Mouse (Mus musculus) heart, adult 18-20 months (tissue): ENCODE data around the gene Ptprd. TPM values are rescaled to one million over a fixed set of nuclear protein-coding genes. Genes with fewer than 3 reads are reported as not detected.

Source experiments
- DNase-seq, 2 experiments: peaks; one replicate each; pipeline ENCODE4 v3.0.0; 2021 to 2022; ENCODE audit warnings: mixed read lengths in 1 of 2
- total RNA-seq, 2 experiments: library from RNA; stranded (reverse); gene quantifications; 2 replicates each; pipeline ENCODE4 v1.2.3; 2021

Ptprd gene
- total RNA-seq, 2 experiments from 2014 or later, result 6.2 to 7.6 TPM

DNA sequence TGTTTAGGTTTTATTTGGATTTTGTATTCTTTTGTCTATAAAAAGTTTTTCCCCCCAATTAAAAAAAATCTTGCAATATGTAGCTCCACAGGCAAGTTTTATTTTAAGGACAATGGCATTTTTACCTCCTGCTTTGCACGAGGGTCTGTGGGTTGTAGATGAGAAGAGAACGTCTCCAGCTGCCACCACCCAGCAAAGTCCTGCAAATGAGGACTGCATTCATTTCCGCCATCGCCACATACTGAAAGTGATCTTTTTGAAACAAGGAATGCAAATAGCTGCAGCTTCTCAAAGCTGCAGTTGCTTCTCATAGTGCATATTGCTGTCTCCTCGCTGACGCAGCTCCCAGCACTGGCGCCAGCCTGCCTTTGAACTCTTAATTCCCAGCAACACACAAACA is 1603.5 kb downstream of the Ptprd start:
- DNase-seq, result no peak

- no peak for DNase-seq
Measured at GRCm38 (mm10) chr4:76606808-76607207, 1605.0 kb downstream of the Ptprd start.

DNA sequence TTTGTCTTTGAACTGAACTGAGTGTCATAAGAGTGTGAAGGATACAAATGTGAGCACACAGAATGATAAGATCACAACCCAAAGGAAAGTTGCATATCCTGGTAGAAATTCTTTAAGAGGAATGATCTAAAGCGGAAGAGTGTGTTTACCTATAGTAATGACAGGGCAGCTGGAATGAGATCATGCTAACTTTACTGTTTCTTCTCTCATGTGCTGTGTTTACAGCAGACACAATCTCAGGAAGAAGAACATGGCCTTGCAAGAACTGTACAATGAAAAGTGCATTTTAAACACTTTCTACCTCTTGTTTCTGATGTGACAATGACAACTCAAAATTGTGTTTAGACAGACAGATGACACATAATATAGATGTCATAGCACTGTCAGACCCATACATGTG is 1621.0 kb downstream of the Ptprd start:
- no peak for DNase-seq

DNA sequence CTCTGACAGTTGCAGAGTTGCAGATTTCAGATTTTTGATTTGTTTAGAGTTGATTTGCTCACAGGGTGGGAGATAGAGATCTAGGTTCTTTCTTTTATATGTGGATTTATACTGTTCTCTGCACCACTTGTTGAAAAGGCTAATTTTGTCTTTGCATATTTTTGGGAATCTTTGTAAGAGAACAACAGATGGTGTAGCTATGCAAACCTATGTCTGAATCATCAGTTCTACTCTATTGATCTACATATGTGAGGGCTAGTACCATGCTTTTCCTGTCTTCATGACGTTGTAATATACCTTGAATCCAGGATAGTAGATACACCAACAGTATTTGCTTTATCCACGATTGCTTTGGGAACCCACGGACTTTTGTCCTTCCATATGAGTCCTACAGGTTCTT is 1628.7 kb downstream of the Ptprd start:
- DNase-seq, result no peak

- DNase-seq, result no peak
Measured at GRCm38 (mm10) chr4:76566006-76566405, 1645.8 kb downstream of the Ptprd start.

DNA sequence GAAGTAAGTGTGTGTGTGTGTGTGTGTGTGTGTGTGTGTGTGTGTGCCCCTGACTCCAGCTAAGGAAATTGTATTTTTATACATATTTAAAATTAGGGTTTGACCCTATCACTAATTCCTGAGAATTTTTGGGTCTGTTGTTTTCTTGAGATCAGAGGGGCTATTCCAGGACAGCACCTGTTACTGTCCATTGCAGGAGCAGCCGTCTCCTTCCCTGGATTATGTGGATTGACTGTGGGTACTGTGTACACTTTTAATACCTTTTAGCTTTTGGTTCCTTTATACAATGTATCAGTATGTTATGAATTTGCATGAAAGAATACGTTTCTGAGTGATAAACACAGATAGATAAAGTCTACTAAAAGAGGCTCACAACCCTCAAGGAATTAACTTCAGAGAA is 1670.0 kb downstream of the Ptprd start:
- no peak for DNase-seq

GRCm38 (mm10) chr4:76532926-76533325 is 1678.8 kb downstream of the Ptprd start:
- peak; percentile 4 to 9 for DNase-seq

- no peak for DNase-seq
Measured at GRCm38 (mm10) chr4:76525281-76525680, 1686.5 kb downstream of the Ptprd start.

DNA sequence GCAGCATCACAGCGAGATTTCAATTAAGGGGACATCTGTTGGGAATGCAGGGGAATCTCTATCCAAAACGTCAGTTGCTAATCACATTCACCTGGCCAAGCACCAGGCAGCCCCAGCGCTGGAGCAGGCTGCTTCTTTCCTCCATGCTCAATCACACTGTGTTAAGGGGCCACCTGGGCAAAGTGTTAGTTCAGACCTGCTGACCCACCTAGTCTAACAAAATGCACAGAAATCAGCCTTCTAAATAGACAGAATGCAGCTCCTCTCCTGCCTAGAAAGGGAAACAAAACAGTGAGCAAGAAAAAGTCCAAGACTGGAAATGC is 1708.5 kb downstream of the Ptprd start:
- DNase-seq, result no peak

DNA sequence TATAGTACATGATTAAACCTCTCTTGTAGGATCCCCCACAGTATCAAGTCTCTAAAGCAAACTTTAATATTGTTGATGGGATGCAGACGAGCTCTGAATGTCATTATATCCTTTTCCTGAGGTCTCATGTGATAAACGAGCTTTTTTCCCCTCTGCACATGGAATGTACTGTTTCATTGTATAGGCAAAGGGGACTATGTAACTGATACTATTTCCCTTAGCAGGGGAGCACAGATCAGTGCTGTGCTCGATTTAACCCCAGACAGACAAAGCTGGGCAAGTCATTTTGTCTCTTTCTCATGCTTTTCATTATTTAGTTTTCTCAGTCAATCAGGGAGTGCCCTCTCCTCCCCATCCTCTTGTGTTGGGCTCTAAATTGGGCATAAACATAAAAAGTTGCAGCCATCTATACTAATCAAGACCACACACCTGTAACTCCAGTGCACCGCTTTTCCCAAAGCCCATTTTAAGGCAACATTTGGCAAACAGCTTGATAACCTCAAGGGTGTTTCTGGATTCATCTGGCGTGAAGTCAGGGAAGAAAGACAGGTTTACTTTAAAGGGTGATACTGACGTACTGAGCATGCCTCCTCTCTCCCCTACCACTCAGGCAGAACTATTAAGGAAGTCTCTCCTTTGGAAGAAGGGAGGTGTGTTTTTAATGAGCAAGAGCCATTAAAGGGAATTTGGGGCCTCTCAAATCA is 1709.0 kb downstream of the Ptprd start:
- no peak for DNase-seq

DNA sequence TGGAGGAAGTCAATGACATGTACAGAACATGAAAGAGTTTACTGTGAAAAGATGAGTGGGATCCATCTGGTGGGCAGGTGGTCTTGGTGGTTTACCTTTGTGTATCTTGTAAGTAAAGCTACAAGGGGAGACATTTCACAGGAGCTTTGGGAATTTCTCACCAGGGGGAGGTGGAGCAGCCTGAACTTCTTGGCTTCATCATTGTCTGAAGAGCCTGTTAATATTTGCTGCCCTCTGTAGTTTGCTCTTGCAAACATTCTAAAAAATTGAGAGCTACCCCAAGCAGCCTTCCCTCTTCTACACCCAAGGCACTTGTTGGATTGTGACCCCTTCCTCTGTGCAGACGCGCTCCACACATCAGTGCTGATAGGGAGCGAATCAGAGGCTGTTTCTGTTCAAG is 1725.9 kb downstream of the Ptprd start:
- DNase-seq, result peak; percentile 2 to 25

- no peak for DNase-seq
Measured at GRCm38 (mm10) chr4:76468366-76469100, 1743.2 kb downstream of the Ptprd start.

GRCm38 (mm10) chr4:76464682-76465081 is 1747.1 kb downstream of the Ptprd start:
- no peak for DNase-seq

DNA sequence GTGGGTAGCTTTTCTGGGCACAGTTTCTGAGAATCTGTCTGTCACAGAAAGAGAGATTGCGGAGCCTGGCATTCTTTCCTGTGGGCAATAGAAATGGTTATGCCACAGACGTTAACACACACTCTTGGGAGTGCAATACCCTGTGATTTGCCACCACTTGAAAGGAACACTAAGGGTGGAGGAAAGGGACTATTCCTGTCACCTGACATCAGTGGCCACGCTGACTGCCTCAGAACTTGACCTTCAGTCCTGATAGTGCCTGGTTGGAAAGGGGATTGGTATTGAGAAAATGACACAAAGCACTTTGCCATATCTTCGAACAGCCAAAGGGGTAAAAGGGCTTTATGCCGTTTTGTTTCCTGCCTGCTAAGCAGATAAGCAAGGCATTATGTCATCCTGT is 1750.4 kb downstream of the Ptprd start:
- peak; percentile 25 for DNase-seq

DNA sequence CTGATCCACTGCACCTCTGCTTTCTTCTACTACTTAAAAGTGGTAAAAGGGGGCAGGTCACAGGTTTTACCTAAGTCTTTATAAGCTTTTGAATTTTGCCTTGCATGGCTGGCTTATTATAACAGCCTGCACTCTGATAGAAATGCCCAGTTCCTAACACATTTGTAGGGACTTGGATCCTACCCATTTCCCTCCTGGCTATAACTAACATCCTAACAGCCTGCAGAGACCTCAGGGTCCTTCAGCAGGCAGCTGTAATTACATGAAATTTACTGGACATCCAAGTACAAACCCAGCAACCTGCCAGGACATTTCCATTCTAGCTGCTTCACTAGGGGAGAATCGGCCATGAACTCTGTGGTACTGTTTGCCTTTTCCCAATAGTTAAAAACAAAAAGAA is 1751.2 kb downstream of the Ptprd start:
- no peak for DNase-seq

GRCm38 (mm10) chr4:76459621-76460020 is 1752.1 kb downstream of the Ptprd start:
- DNase-seq, result no peak

GRCm38 (mm10) chr4:76452286-76452685 is 1759.5 kb downstream of the Ptprd start:
- DNase-seq, result no peak

GRCm38 (mm10) chr4:76451019-76451552 is 1760.7 kb downstream of the Ptprd start:
- DNase-seq, result peak in 1 of 2 experiments; percentile 35

DNA sequence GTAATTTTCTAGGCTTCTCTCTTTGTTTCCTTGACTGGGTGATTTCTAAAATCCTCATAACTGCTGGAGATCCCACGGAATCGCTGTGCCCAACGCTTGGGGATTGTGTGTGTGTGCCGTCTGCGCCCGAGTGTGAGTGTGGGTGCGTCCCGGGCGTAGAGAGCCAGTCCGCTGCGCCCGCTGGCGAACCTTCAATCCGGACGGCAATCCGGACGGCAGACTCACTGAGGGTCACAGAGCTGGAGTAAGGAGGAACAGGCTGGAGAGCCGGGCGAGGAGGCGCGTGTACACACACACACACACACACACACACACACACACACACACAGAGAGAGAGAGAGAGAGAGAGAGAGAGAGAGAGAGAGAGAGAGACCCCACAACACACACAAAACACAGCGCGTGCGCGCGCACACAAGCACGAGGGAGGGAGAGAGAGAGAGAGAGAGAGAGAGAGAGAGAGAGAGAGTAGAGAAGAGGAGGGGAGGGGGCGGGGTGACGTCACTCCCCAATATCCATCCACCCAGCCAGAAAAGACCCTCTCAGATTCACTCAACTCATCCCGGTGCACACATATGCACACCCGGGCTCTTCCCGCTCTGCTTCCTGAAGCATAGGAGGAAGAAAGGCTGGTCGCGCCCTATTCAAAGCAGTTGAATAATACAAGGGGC is 1761.3 kb downstream of the Ptprd start:
- DNase-seq, result peak; percentile 35 to 60

DNA sequence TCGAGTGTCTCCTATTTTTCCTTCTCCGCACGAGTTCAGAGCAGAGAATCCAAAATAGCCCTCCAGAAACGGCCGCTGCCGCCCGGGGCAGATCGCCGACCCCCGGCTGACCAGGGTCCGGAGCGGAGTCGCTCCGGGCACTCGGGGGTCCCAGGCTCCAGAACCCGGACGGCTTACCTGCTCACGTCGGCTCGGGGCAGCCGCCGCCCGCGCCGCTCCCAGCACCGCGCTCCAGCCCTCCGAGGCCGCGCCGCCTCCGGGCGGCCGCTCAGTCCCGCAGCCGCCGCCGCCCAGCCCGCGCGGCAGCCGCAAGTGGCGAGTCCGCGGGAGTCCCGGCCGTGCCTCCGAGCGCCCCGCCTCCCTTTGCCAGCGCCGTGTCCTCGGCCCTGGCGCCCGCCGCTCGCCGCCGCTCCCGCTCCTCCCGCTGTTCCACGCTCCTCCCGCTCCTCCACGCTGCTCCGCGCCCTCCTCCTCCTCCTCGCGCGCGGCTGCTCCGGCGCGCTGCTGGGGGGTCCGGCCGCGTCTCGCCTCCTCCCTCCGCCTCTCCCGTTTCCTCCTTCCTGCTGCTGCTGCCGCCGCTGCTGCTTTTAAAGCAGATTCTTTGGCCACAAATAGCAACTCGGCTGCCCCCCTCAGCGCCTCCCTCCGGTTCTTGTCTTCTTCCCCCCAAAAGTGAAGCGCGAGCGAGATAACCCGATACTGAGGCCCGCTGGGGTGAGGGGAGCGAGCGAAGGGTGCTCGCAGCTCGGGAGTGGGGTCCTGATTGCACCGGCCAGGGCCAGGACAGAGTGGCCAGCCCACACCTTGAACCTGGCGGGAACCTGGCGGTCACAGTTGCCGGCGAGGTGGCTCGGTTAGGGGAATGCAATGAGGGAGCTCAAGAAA is 1762.1 kb downstream of the Ptprd start:
- peak; percentile 61 to 66 for DNase-seq

DNA sequence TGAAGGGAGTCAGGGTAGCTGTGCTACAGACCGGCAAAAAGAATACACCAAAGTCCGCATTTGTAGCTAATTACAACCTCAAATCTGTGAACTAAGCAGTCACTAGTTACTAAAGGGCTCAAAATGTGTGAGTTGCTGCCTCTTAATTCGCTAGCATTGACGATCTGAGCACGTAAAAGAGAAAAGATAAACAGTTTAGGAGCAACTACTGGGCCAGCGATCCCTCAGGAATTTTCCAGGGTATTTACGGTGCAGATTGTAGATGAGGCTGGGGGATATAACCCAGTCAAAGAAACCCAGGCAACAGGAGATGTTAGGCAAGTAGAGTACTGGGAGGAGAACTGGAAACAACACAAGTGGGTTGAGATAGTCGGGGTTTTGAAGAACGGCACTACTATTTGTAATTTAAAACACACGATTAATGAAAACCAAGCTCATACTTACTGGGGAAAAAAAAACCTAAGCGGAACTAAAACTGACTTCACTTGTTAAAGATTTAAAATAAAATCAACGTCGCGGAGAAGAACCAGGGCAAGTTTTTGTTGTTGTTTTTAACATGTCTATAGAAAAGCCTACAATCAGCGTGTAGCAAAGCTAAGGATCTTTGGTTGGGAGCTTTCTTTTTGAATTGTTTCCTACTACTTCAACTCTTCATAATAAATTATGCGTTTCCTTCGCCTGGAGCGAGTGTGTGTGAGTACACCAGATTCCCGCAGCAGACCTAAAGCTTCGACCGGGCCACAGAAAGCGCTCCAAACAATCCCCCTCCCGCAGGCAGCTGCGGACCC is 1762.9 kb downstream of the Ptprd start:
- DNase-seq, result peak in 1 of 2 experiments; percentile 37
